Mouse (Mus musculus) forebrain, embryonic 16.5 days (tissue): ENCODE data around the gene Pcdh19. TPM values are rescaled to one million over a fixed set of nuclear protein-coding genes. Genes with fewer than 3 reads are reported as not detected.

Experiments
- ATAC-seq: fragments of 200-750 bp; cut with Nextera tagmentation; 2 replicates; pipeline ENCODE4 v1.8.0; 2017; ENCODE audit warnings: mild to moderate bottlenecking, moderate library complexity
- H3K27ac ChIP-seq: fragments of 300-500 bp; sonication (generic); 2 replicates; pipeline ENCODE4 v1.5.1; 2014; ENCODE audit warnings: low read length, control low read depth
- H3K27me3 ChIP-seq: fragments of 300-500 bp; sonication (generic); replicated peaks from 2 replicates; pipeline ENCODE4 v1.6.1; 2014; ENCODE audit warnings: low read length; ENCODE audit not compliant: control insufficient read depth, insufficient read depth
- H3K36me3 ChIP-seq: fragments of 300-500 bp; sonication (generic); 2 replicates; pipeline ENCODE4 v1.6.1; 2014; ENCODE audit not compliant: control insufficient read depth, insufficient read depth
- H3K4me1 ChIP-seq: fragments of 300-500 bp; sonication (generic); replicated peaks from 2 replicates; pipeline ENCODE4 v1.6.1; 2014; ENCODE audit warnings: low read length; ENCODE audit not compliant: control insufficient read depth, insufficient read depth
- H3K4me2 ChIP-seq: fragments of 300-500 bp; sonication (generic); 2 replicates; pipeline ENCODE4 v1.6.1; 2014; ENCODE audit warnings: mild to moderate bottlenecking, low read length, control low read depth
- H3K4me3 ChIP-seq: fragments of 300-500 bp; sonication (generic); replicated peaks from 2 replicates; pipeline ENCODE4 v1.5.1; 2014; ENCODE audit warnings: mild to moderate bottlenecking, low read length, control low read depth
- H3K9ac ChIP-seq: fragments of 300-500 bp; sonication (generic); replicated peaks from 2 replicates; pipeline ENCODE4 v1.6.1; 2014; ENCODE audit warnings: low read depth, low read length, control low read depth
- H3K9me3 ChIP-seq: fragments of 300-500 bp; sonication (generic); 2 replicates; pipeline ENCODE4 v1.6.1; 2016; ENCODE audit warnings: low read length; ENCODE audit not compliant: control insufficient read depth
- WGBS: fragments of 180-500 bp; shearing (Covaris S2); extraction: QIAGEN DNeasy Blood & Tissue Kit; methylation state at CpG from one replicate; pipeline ENCODE4 v1.1.7; 2014; 5-methylcytosine and 5-hydroxymethylcytosine counted together
- polyA plus RNA-seq: library from polyadenylated mRNA; unstranded; fragments of >200 nt; fragmentation: Nextera tagmentation; extraction: Ambion mirVana; gene quantifications from 2 replicates; pipeline ENCODE4 v1.2.1, GENCODE M21; 2015

The Pcdh19 gene
- polyA plus RNA-seq, 1 experiment from 2014 or later, result 18.0 TPM

DNA sequence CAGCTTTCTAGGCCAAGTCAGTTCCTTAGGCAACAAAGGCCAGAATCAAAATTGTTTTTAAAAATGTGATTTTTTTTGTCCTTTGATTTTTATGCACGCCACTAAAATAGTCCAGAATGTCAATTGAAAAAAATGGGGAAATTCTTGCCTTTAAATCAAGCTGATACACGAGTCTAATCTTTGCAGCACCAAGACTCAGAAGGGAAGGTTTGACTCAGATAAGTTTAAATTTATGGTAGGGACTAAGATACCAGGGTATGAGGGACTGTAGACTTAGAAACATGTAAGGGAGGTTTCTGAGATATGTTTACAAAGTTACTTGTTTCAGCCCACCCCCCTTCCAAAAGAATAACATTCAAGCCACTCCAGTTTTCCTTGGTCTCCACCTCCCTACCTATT is 3.6 kb upstream of the Pcdh19 start:
- no peaks in the 10 kb centered on the region for H3K4me1 ChIP-seq
- 43% methylated on average over 2 of the region's 2 CpGs for WGBS
- no peaks in the 10 kb centered on the region for H3K36me3 ChIP-seq
- no peaks in the 10 kb centered on the region for H3K27me3 ChIP-seq
- H3K4me2 ChIP-seq, result no peak overlapping the region
- no peaks in the 10 kb centered on the region for H3K9me3 ChIP-seq
- no peak overlapping the region for H3K9ac ChIP-seq
- H3K4me3 ChIP-seq, result no peak overlapping the region
- no peak overlapping the region for H3K27ac ChIP-seq
- ATAC-seq, result no peak

DNA sequence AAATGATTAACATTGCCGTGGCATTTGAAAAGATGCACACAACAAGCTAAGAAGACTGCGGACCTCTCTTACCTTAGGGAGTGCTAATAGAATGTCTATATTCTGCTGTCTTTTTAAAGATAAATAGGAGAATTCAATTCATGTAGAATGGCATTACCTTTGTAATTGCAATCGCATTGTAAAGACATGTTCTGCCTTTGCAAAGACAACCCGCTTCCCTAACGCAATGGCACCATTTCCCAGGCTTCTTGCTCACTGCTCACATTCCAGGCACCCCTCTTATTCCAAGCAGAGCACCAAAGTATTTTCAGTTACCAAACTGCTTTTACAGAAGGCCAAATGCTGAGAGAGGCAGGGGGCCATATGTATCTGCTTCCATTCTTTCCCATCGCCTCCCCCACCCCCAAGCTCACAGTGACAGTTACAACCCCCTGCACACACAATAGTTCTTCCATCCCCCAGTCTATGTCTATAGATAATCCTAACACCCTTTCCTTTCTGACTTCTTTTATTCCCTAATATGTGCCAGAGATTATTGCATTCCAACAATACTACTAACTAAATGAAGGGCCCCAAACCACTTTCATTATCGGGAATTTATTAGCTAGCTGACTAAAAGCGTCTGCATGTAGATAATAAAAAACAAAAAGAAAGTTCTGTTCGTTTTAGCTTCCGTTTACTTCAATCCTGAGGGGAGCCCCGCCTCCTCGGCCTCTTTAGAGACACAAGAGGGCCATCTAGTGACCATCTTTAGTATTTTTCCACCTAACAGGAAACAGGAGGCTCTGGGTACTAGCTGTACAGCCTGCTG is 3.0 kb upstream of the Pcdh19 start:
- H3K9ac ChIP-seq, result no peak overlapping the region
- no peaks in the 10 kb centered on the region for H3K36me3 ChIP-seq
- no peaks in the 10 kb centered on the region for H3K27me3 ChIP-seq
- no peaks in the 10 kb centered on the region for H3K9me3 ChIP-seq
- no peaks in the 10 kb centered on the region; the same call in 1 of the 2 replicates for H3K4me1 ChIP-seq
- WGBS, result 12% methylated on average over 12 of the region's 12 CpGs
- 0 out of 2 replicates have a peak, but pooled peaks have one; percentile 26 for ATAC-seq
- peak overlapping the region; percentile 62 for H3K4me2 ChIP-seq
- H3K4me3 ChIP-seq, result peak overlapping the region; percentile 42
- H3K27ac ChIP-seq, result peak overlapping the region; percentile 28; the same call in 1 of the 2 replicates

DNA sequence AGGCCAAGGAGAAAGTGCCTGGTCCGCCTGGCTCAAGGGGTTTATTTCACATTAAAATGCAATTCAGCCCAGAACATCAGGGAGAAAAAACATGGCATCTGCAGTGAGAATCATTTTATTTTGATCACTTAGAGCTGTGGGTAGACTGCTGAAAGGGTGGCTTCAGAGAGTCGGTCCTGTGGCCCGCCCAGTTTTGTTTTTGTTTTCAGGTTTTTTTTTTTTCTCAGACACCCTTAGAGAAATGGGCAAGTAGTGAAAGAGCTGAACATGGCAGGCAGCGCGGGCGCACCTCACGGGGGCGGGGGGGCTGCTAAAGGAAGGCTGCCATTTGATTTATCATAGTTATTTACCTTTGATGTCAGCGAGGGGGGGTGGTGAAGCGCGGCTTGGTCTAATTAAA is 2.0 kb upstream of the Pcdh19 start:
- Histone ChIP-seq H3K36me3 (no peaks in the 10 kb centered on the region), H3K9ac (peak overlapping the region; percentile 22; the same call in 1 of the 2 replicates), H3K4me3 (peak overlapping the region; percentile 42), H3K27ac (no peak overlapping the region), H3K9me3 (no peaks in the 10 kb centered on the region), H3K27me3 (no peaks in the 10 kb centered on the region), H3K4me1 (peaks cover 3% of the 10 kb centered on the region; the same call in 1 of the 2 replicates), H3K4me2 (peak overlapping the region; percentile 62)
- ATAC-seq, result no peak
- WGBS, result 8% methylated on average over 11 of the region's 11 CpGs

DNA sequence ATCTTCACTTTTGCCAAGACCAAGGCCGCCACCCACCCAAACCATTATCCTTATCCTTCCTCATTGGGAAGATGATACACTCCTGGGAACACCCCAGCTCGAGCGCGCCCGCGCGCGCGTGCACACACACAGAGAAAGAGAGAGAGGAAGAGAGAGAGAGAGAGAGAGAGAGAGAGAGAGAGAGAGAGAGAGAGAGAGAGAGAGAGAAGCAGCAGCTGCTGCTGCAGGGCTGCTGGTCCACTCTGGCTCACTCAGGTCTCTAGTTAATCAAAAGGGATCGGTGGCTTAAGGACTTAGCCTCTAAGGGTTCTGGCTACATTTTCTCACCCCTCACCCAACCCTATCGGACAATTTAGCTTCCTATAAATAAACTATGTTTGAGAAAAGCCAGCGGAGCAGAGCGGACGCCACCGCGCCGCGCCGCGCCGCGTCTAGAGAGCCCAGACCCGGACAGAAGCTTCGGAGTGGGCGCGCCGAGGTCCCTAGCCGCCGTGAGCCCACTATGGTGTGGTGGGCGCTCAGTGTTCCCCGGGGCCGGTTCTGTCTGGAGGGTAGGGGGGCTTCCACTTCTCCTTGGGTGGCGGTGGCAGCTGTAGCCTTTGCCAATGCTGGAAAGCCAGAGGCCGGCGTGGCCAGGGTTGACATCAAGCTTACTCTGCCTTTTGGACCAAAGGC is 926 bp upstream of the Pcdh19 start:
- no peaks in the 10 kb centered on the region for H3K27me3 ChIP-seq
- no peaks in the 10 kb centered on the region for H3K36me3 ChIP-seq
- WGBS, result 12% methylated on average over 28 of the region's 35 CpGs
- peak overlapping the region; percentile 59 for H3K4me3 ChIP-seq
- peak overlapping the region; percentile 62 for H3K4me2 ChIP-seq
- H3K27ac ChIP-seq, result 0 out of 2 replicates have a peak overlapping the region, but pooled peaks have one; percentile 10
- peak overlapping the region; percentile 55 for H3K9ac ChIP-seq
- H3K9me3 ChIP-seq, result no peaks in the 10 kb centered on the region
- H3K4me1 ChIP-seq, result peaks cover 3% of the 10 kb centered on the region; the same call in 1 of the 2 replicates
- 0 out of 2 replicates have a peak, but pooled peaks have one; percentile 2 for ATAC-seq

DNA sequence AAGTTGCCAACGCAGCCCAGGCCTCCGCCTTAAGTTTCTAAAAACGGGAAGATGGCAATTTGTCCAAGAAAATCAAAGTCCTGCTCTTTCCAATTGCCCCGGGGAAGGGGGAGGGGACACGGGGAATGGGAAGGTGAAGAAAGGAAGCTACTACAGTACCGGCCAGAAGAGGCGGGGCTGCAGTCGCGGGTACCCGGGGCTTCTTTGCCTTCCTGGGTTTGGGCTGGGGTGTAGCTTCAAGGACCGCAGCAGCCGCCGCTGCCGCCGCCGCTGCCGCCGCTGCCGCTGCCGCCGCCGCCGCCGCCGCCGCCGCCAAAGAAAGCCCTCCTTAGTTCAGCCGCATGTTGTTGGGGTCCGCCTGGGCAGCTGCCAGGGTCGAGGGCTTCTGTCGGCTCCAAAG is 631 bp downstream of the Pcdh19 start:
- Histone ChIP-seq H3K36me3 (no peaks in the 10 kb centered on the region), H3K9me3 (no peaks in the 10 kb centered on the region), H3K9ac (peak overlapping the region; percentile 61), H3K27ac (peak overlapping the region; percentile 67), H3K4me1 (peaks cover 3% of the 10 kb centered on the region; the same call in 1 of the 2 replicates), H3K27me3 (no peaks in the 10 kb centered on the region), H3K4me2 (peak overlapping the region; percentile 62), H3K4me3 (peak overlapping the region; percentile 59)
- ATAC-seq, result no peak
- 23% methylated on average over 17 of the region's 31 CpGs for WGBS

DNA sequence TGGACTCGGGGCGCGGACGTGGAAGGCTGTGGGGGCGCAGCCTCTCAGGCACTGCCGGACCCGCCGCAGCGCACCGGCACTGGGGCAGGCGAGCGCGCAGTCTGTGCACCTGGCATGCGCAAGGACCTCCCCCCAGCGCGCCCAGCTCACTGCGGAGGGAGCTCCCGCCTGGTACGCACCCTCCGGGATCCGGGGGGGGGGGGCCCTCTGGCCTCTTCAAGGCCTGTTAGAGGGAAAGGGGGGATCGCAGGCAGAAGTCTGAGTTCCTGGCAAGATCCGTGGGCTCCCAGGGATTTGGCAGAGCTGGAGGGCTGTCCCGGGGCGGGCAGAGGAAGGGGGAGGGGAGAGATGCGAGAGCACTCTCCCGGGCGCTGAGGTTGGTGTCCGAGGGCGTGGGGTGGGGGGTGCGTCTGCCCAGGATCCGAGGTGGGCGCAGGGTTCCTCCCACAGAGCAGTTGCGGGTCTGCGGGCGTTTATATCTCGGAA is 1.1 kb downstream of the Pcdh19 start:
- 28% methylated on average over 30 of the region's 37 CpGs for WGBS
- peak; percentile 18 for ATAC-seq
- Histone ChIP-seq H3K27me3 (no peaks in the 10 kb centered on the region), H3K36me3 (no peaks in the 10 kb centered on the region), H3K9ac (peak overlapping the region; percentile 61), H3K27ac (peak overlapping the region; percentile 67; the same call in 1 of the 2 replicates), H3K4me1 (peaks cover 3% of the 10 kb centered on the region; the same call in 1 of the 2 replicates), H3K9me3 (no peaks in the 10 kb centered on the region), H3K4me2 (peak overlapping the region; percentile 62), H3K4me3 (peak overlapping the region; percentile 59)

DNA sequence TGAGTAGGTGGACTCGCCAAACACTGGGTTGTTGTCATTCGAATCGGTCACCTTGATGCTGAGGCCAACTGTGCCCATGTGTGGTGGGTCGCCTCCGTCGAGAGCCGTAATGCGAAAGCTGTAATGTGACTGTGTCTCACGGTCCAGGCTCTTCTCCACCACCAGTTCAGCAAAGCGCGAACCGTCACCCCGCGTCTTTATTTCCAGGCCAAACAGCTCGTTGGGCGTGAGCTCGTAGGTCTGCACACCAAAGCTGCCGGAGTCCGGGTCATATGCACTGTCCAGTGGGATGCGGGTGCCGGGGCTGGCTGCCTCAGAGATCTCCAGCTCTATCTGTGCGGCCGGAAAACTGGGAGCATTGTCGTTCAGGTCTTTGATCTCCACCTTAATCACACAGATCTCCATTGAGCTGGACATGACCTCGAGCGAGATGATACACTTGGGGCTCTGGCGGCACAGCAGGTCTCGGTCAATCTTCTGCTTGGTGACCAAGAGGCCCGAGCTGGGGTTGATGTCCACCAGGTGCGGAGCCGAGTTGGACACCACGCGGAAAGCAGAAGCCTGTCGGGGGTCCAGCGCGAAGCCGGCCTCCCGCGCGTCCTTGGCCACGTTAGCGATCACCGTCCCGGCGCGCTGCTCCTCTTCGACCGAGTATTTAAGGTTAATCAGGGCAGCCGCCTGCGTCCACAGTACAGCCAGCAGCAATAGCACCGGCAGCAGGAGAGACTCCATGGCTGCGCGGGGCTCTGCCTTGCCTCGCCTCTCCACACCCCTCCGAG is 2.1 kb downstream of the Pcdh19 start:
- peaks cover 3% of the 10 kb centered on the region; the same call in 1 of the 2 replicates for H3K4me1 ChIP-seq
- WGBS, result 28% methylated on average over 52 of the region's 55 CpGs
- H3K4me2 ChIP-seq, result peak overlapping the region; percentile 62
- H3K4me3 ChIP-seq, result peak overlapping the region; percentile 59
- H3K36me3 ChIP-seq, result no peaks in the 10 kb centered on the region
- peak overlapping the region; percentile 61 for H3K9ac ChIP-seq
- H3K27ac ChIP-seq, result no peak overlapping the region
- no peaks in the 10 kb centered on the region for H3K9me3 ChIP-seq
- ATAC-seq, result no peak
- H3K27me3 ChIP-seq, result no peaks in the 10 kb centered on the region

DNA sequence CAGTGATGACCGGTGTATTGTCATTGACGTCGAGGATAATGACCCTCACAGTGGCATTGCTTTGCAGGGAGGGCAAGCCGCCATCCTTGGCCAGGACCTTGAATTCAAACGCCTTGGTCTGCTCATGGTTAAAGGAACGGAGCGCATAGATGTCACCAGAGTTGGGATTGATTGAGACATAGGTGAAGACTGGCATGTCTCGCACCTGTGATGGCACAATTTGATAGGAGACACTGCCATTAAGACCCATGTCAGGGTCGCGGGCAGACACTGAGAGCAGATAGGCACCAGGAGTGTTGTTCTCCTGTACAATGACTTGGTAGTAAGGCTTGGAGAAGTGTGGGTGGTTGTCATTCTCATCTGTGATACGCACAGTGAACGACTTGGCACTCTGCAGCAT is 3.2 kb downstream of the Pcdh19 start:
- WGBS, result 32% methylated on average over 12 of the region's 12 CpGs
- peak overlapping the region; percentile 62 for H3K4me2 ChIP-seq

More for the DNA sequence above, 3.2 kb downstream of the Pcdh19 start:
- H3K36me3 ChIP-seq, result no peaks in the 10 kb centered on the region
- no peak for ATAC-seq
- no peaks in the 10 kb centered on the region for H3K27me3 ChIP-seq
- H3K9ac ChIP-seq, result no peak overlapping the region
- no peak overlapping the region for H3K27ac ChIP-seq
- no peaks in the 10 kb centered on the region for H3K9me3 ChIP-seq
- H3K4me3 ChIP-seq, result peak overlapping the region; percentile 59
- peaks cover 5% of the 10 kb centered on the region; the same call in 1 of the 2 replicates for H3K4me1 ChIP-seq
